Mouse (Mus musculus) liver, embryonic 13.5 days (tissue): ENCODE measurements around the gene Nrxn2. TPM values are rescaled to one million over a fixed set of nuclear protein-coding genes. Genes with fewer than 3 reads are reported as not detected.

Source experiments
- ATAC-seq: fragments of 200-750 bp; cut with Nextera tagmentation; 2 replicates; pipeline ENCODE4 v1.8.0; 2017; ENCODE audit warnings: low read depth, mild to moderate bottlenecking, moderate number of reproducible peaks, moderate library complexity
- DNase-seq: peaks from one replicate; pipeline ENCODE4 v3.0.0; 2022
- H3K27ac ChIP-seq: fragments of 300-500 bp; sonication (generic); 2 replicates; pipeline ENCODE4 v1.5.1; 2015; ENCODE audit warnings: moderate library complexity, mild to moderate bottlenecking, inconsistent platforms
- H3K27me3 ChIP-seq: fragments of 300-500 bp; sonication (generic); 2 replicates; pipeline ENCODE4 v1.6.1; 2015; ENCODE audit warnings: mild to moderate bottlenecking, inconsistent platforms
- H3K36me3 ChIP-seq: fragments of 300-500 bp; sonication (generic); 2 replicates; pipeline ENCODE4 v1.6.1; 2015; ENCODE audit warnings: mild to moderate bottlenecking, inconsistent platforms
- H3K4me1 ChIP-seq: fragments of 300-500 bp; sonication (generic); replicated peaks from 2 replicates; pipeline ENCODE4 v1.6.1; 2015; ENCODE audit warnings: inconsistent platforms
- H3K4me2 ChIP-seq: fragments of 300-500 bp; sonication (generic); 2 replicates; pipeline ENCODE4 v1.6.1; 2015; ENCODE audit warnings: inconsistent platforms, mild to moderate bottlenecking, moderate library complexity
- H3K4me3 ChIP-seq: fragments of 300-500 bp; sonication (generic); replicated peaks from 2 replicates; pipeline ENCODE4 v1.5.1; 2015; ENCODE audit warnings: mild to moderate bottlenecking, inconsistent platforms
- H3K9ac ChIP-seq: fragments of 300-500 bp; sonication (generic); 2 replicates; pipeline ENCODE4 v1.6.1; 2015; ENCODE audit warnings: mild to moderate bottlenecking, inconsistent platforms
- H3K9me3 ChIP-seq: fragments of 300-500 bp; sonication (generic); replicated peaks from 2 replicates; pipeline ENCODE4 v1.6.1; 2016; ENCODE audit warnings: inconsistent platforms
- WGBS: fragments of 180-500 bp; shearing (Covaris S2); methylation state at CpG from one replicate; pipeline ENCODE4 v1.1.7; 2015; ENCODE audit not compliant: insufficient replicate concordance; 5-methylcytosine and 5-hydroxymethylcytosine counted together
- polyA plus RNA-seq: library from polyadenylated mRNA; unstranded; fragments of >200 nt; fragmentation: Nextera tagmentation; extraction: Ambion mirVana; gene quantifications from 2 replicates; pipeline ENCODE4 v1.2.1, GENCODE M21; 2015

The Nrxn2 gene
- polyA plus RNA-seq, 1 experiment from 2014 or later, result 0.54 TPM

GRCm38 (mm10) chr19:6485059-6485630, 66.6 kb downstream of the Nrxn2 start:
- H3K4me1 ChIP-seq, result no peaks in the 10 kb centered on the region
- no peak overlapping the region for H3K4me3 ChIP-seq
- H3K27me3 ChIP-seq, result peaks cover 8% of the 10 kb centered on the region
- no peak for ATAC-seq
- no peaks in the 10 kb centered on the region for H3K36me3 ChIP-seq
- no peak overlapping the region for H3K4me2 ChIP-seq
- DNase-seq, result no peak
- no peaks in the 10 kb centered on the region for H3K9me3 ChIP-seq
- 57% methylated on average over 13 of the region's 13 CpGs for WGBS
- no peak overlapping the region for H3K27ac ChIP-seq
- H3K9ac ChIP-seq, result no peak overlapping the region

GRCm38 (mm10) chr19:6489030-6489429, 70.5 kb downstream of the Nrxn2 start:
- Histone ChIP-seq H3K4me2 (no peak overlapping the region), H3K36me3 (no peaks in the 10 kb centered on the region), H3K27me3 (peaks cover 42% of the 10 kb centered on the region), H3K4me1 (no peaks in the 10 kb centered on the region), H3K9ac (no peak overlapping the region), H3K9me3 (no peaks in the 10 kb centered on the region), H3K27ac (no peak overlapping the region), H3K4me3 (no peak overlapping the region)
- DNase-seq (peak; percentile 33), ATAC-seq (no peak)
- 1% methylated on average over 4 of the region's 4 CpGs for WGBS

GRCm38 (mm10) chr19:6491538-6491937, 73.0 kb downstream of the Nrxn2 start:
- DNase-seq (no peak), ATAC-seq (no peak)
- Histone ChIP-seq H3K9me3 (no peaks in the 10 kb centered on the region), H3K4me3 (no peak overlapping the region), H3K9ac (no peak overlapping the region), H3K36me3 (no peaks in the 10 kb centered on the region), H3K4me1 (no peaks in the 10 kb centered on the region), H3K4me2 (no peak overlapping the region), H3K27me3 (peaks cover 67% of the 10 kb centered on the region), H3K27ac (no peak overlapping the region)
- WGBS, result 70% methylated on average over 8 of the region's 8 CpGs

GRCm38 (mm10) chr19:6492124-6492523, 73.6 kb downstream of the Nrxn2 start:
- no peak for DNase-seq
- ATAC-seq, result no peak
- Histone ChIP-seq H3K9me3 (no peaks in the 10 kb centered on the region), H3K36me3 (no peaks in the 10 kb centered on the region), H3K4me2 (no peak overlapping the region), H3K27ac (no peak overlapping the region), H3K4me3 (no peak overlapping the region), H3K27me3 (peaks cover 73% of the 10 kb centered on the region), H3K4me1 (no peaks in the 10 kb centered on the region), H3K9ac (no peak overlapping the region)
- 17% methylated on average over 12 of the region's 12 CpGs for WGBS

- Histone ChIP-seq H3K4me2 (no peak overlapping the region), H3K27ac (no peak overlapping the region), H3K36me3 (no peaks in the 10 kb centered on the region), H3K4me3 (no peak overlapping the region), H3K4me1 (no peaks in the 10 kb centered on the region; the same call in 1 of the 2 replicates), H3K9ac (no peak overlapping the region), H3K9me3 (no peaks in the 10 kb centered on the region), H3K27me3 (peaks cover 84% of the 10 kb centered on the region)
- ATAC-seq, result no peak
- DNase-seq, result no peak
- 64% methylated on average over 7 of the region's 7 CpGs for WGBS
Measured at GRCm38 (mm10) chr19:6493219-6493618, 74.7 kb downstream of the Nrxn2 start.

- Histone ChIP-seq H3K4me3 (no peak overlapping the region), H3K27ac (no peak overlapping the region), H3K4me1 (no peaks in the 10 kb centered on the region; the same call in 1 of the 2 replicates), H3K4me2 (no peak overlapping the region), H3K27me3 (peaks cover 92% of the 10 kb centered on the region), H3K9ac (no peak overlapping the region), H3K9me3 (no peaks in the 10 kb centered on the region), H3K36me3 (no peaks in the 10 kb centered on the region)
- DNase-seq (no peak), ATAC-seq (no peak)
- WGBS, result 32% methylated on average over 5 of the region's 7 CpGs
Measured at GRCm38 (mm10) chr19:6494032-6494431, 75.5 kb downstream of the Nrxn2 start.

GRCm38 (mm10) chr19:6494504-6495170, 76.1 kb downstream of the Nrxn2 start:
- no peak overlapping the region for H3K4me2 ChIP-seq
- no peak overlapping the region for H3K4me3 ChIP-seq
- peaks cover 95% of the 10 kb centered on the region for H3K27me3 ChIP-seq
- no peaks in the 10 kb centered on the region for H3K36me3 ChIP-seq
- DNase-seq, result no peak
- H3K9me3 ChIP-seq, result no peaks in the 10 kb centered on the region
- H3K9ac ChIP-seq, result no peak overlapping the region
- no peak for ATAC-seq
- no peak overlapping the region for H3K27ac ChIP-seq
- H3K4me1 ChIP-seq, result no peaks in the 10 kb centered on the region; the same call in 1 of the 2 replicates
- 46% methylated on average over 18 of the region's 18 CpGs for WGBS

GRCm38 (mm10) chr19:6495714-6496113, 77.2 kb downstream of the Nrxn2 start:
- Histone ChIP-seq H3K36me3 (no peaks in the 10 kb centered on the region), H3K27ac (no peak overlapping the region), H3K4me3 (no peak overlapping the region), H3K4me1 (no peaks in the 10 kb centered on the region; the same call in 1 of the 2 replicates), H3K27me3 (peaks cover 96% of the 10 kb centered on the region), H3K9me3 (no peaks in the 10 kb centered on the region), H3K9ac (no peak overlapping the region), H3K4me2 (no peak overlapping the region)
- 17% methylated on average over 8 of the region's 8 CpGs for WGBS
- DNase-seq (no peak), ATAC-seq (no peak)

- Histone ChIP-seq H3K4me1 (no peaks in the 10 kb centered on the region; the same call in 1 of the 2 replicates), H3K9ac (no peak overlapping the region), H3K27me3 (peaks cover 96% of the 10 kb centered on the region), H3K4me3 (no peak overlapping the region), H3K9me3 (no peaks in the 10 kb centered on the region), H3K36me3 (no peaks in the 10 kb centered on the region), H3K4me2 (no peak overlapping the region), H3K27ac (no peak overlapping the region)
- DNase-seq (no peak), ATAC-seq (no peak)
- WGBS, result 11% methylated on average over 6 of the region's 6 CpGs
Measured at GRCm38 (mm10) chr19:6496462-6497149, 78.1 kb downstream of the Nrxn2 start.

GRCm38 (mm10) chr19:6497150-6497801, 78.7 kb downstream of the Nrxn2 start:
- no peak for ATAC-seq
- no peaks in the 10 kb centered on the region for H3K9me3 ChIP-seq
- no peak overlapping the region for H3K9ac ChIP-seq
- peaks cover 6% of the 10 kb centered on the region for H3K4me1 ChIP-seq
- H3K4me2 ChIP-seq, result peak overlapping the region; percentile 52; the same call in 1 of the 2 replicates
- peaks cover 98% of the 10 kb centered on the region for H3K27me3 ChIP-seq
- no peak overlapping the region for H3K27ac ChIP-seq
- no peak for DNase-seq
- peak overlapping the region; percentile 30; the same call in 1 of the 2 replicates for H3K4me3 ChIP-seq
- WGBS, result 5% methylated on average over 10 of the region's 39 CpGs
- no peaks in the 10 kb centered on the region for H3K36me3 ChIP-seq

GRCm38 (mm10) chr19:6497803-6498202, 79.3 kb downstream of the Nrxn2 start:
- H3K4me1 ChIP-seq, result peaks cover 8% of the 10 kb centered on the region
- H3K27ac ChIP-seq, result no peak overlapping the region
- WGBS, result 1% methylated on average over 39 of the region's 39 CpGs
- no peaks in the 10 kb centered on the region for H3K36me3 ChIP-seq
- DNase-seq (no peak), ATAC-seq (no peak)
- no peak overlapping the region for H3K9ac ChIP-seq
- H3K4me3 ChIP-seq, result peak overlapping the region; percentile 30
- H3K27me3 ChIP-seq, result peaks cover 98% of the 10 kb centered on the region
- H3K4me2 ChIP-seq, result peak overlapping the region; percentile 52
- no peaks in the 10 kb centered on the region for H3K9me3 ChIP-seq
